Mouse (Mus musculus) urinary bladder, adult 18-20 months (tissue): ENCODE results near the gene Rap1gds1.
A peak's percentile ranks its signal among the peaks of the same experiment; 100 is the strongest.

ENCODE experiments used
- DNase-seq, 2 experiments: peaks; one replicate each; pipeline ENCODE4 v3.0.0; 2022; ENCODE audit warnings: low spot score in 2 of 2, mixed read lengths in 2 of 2

Rap1gds1 gene

GRCm38 (mm10) chr3:139074484-139075211, at the start of gene Rap1gds1:
Gene Rap1gds1 (minus strand): TSS chr3:139075201.
- DNase-seq: peak; percentile 35 to 78

GRCm38 (mm10) chr3:139118446-139118845, 43.4 kb upstream of the Rap1gds1 start:
- DNase-seq: no peak

- no peak for DNase-seq
Measured at GRCm38 (mm10) chr3:139116733-139117337, 41.8 kb upstream of the Rap1gds1 start.

GRCm38 (mm10) chr3:139112335-139112973, 37.5 kb upstream of the Rap1gds1 start:
- DNase-seq: no peak

- no peak for DNase-seq
Measured at GRCm38 (mm10) chr3:139111877-139112276, 36.9 kb upstream of the Rap1gds1 start.

- no peak for DNase-seq
Measured at GRCm38 (mm10) chr3:139108176-139108575, 33.2 kb upstream of the Rap1gds1 start.

GRCm38 (mm10) chr3:139103914-139104313, 28.9 kb upstream of the Rap1gds1 start:
- no peak for DNase-seq

GRCm38 (mm10) chr3:139103346-139103745, 28.3 kb upstream of the Rap1gds1 start:
- no peak for DNase-seq

- no peak for DNase-seq
Measured at GRCm38 (mm10) chr3:139101941-139102340, 26.9 kb upstream of the Rap1gds1 start.

- no peak for DNase-seq
Measured at GRCm38 (mm10) chr3:139099284-139099683, 24.3 kb upstream of the Rap1gds1 start.

GRCm38 (mm10) chr3:139095894-139096293, 20.9 kb upstream of the Rap1gds1 start:
- no peak for DNase-seq

GRCm38 (mm10) chr3:139088526-139088925, 13.5 kb upstream of the Rap1gds1 start:
- DNase-seq: no peak

- DNase-seq: no peak
Measured at GRCm38 (mm10) chr3:139083778-139084539, 9.0 kb upstream of the Rap1gds1 start.

GRCm38 (mm10) chr3:139079831-139080230, 4.8 kb upstream of the Rap1gds1 start:
- DNase-seq: no peak

GRCm38 (mm10) chr3:139078010-139078409, 3.0 kb upstream of the Rap1gds1 start:
- DNase-seq: no peak

- no peak for DNase-seq
Measured at GRCm38 (mm10) chr3:139076059-139076455, 1.1 kb upstream of the Rap1gds1 start.

- peak; percentile 85 to 88 for DNase-seq
Measured at GRCm38 (mm10) chr3:139075333-139076058, 495 bp upstream of the Rap1gds1 start.

- no peak for DNase-seq
Measured at GRCm38 (mm10) chr3:139073801-139074483, 1.1 kb downstream of the Rap1gds1 start.

- DNase-seq: no peak
Measured at GRCm38 (mm10) chr3:139069539-139069938, 5.5 kb downstream of the Rap1gds1 start.

- DNase-seq: no peak
Measured at GRCm38 (mm10) chr3:139064076-139064475, 10.9 kb downstream of the Rap1gds1 start.

- no peak for DNase-seq
Measured at GRCm38 (mm10) chr3:139062088-139062487, 12.9 kb downstream of the Rap1gds1 start.
